Mouse (Mus musculus) heart, postnatal 0 days (tissue): Measurements from ENCODE around the gene Ints6. TPM values are rescaled to one million over a fixed set of nuclear protein-coding genes. Genes with fewer than 3 reads are reported as not detected.

Experiments
- ATAC-seq: fragments of 200-750 bp; cut with Nextera tagmentation; 2 replicates; pipeline ENCODE4 v1.8.0; 2017; ENCODE audit warnings: low read depth, moderate number of reproducible peaks, moderate library complexity; ENCODE audit not compliant: insufficient read depth
- DNase-seq: peaks from one replicate; pipeline ENCODE4 v3.0.0-alpha.2; 2016; ENCODE audit warnings: low spot score
- H3K27ac ChIP-seq: fragments of 300-500 bp; sonication (generic); 2 replicates; pipeline ENCODE4 v1.5.1; 2014; ENCODE audit warnings: low read depth, mild to moderate bottlenecking
- H3K27me3 ChIP-seq: fragments of 300-500 bp; sonication (generic); 2 replicates; pipeline ENCODE4 v1.6.1; 2014; ENCODE audit warnings: low read length, mixed read lengths; ENCODE audit not compliant: control insufficient read depth, insufficient read depth
- H3K36me3 ChIP-seq: fragments of 300-500 bp; sonication (generic); replicated peaks from 2 replicates; pipeline ENCODE4 v1.6.1; 2014; ENCODE audit warnings: low read length, mixed read lengths; ENCODE audit not compliant: control insufficient read depth, insufficient read depth
- H3K4me1 ChIP-seq: fragments of 300-500 bp; sonication (generic); 2 replicates; pipeline ENCODE4 v1.6.1; 2014; ENCODE audit warnings: antibody characterized with exemption; ENCODE audit not compliant: control insufficient read depth, insufficient read depth
- H3K4me2 ChIP-seq: fragments of 300-500 bp; sonication (generic); 2 replicates; pipeline ENCODE4 v1.6.1; 2014; ENCODE audit warnings: low read depth, mild to moderate bottlenecking, low read length, moderate library complexity
- H3K4me3 ChIP-seq: fragments of 300-500 bp; sonication (generic); 2 replicates; pipeline ENCODE4 v1.5.1; 2014; ENCODE audit warnings: low read depth, low read length
- H3K9ac ChIP-seq: fragments of 300-500 bp; sonication (generic); replicated peaks from 2 replicates; pipeline ENCODE4 v1.6.1; 2014; ENCODE audit warnings: low read depth, low read length, mixed read lengths
- H3K9me3 ChIP-seq: fragments of 300-500 bp; sonication (generic); replicated peaks from 2 replicates; pipeline ENCODE4 v1.6.1; 2016; ENCODE audit warnings: low read length; ENCODE audit not compliant: control insufficient read depth
- CTCF ChIP-seq: IDR thresholded peaks from 2 replicates; pipeline ENCODE4 v1.5.1; 2016; ENCODE audit warnings: antibody characterized with exemption, control low read depth, low read depth
- EP300 ChIP-seq: IDR thresholded peaks from 2 replicates; pipeline ENCODE4 v1.6.1; 2016; ENCODE audit warnings: antibody characterized with exemption, low read depth
- WGBS: fragments of 180-500 bp; shearing (Covaris S2); extraction: QIAGEN DNeasy Blood & Tissue Kit; methylation state at CpG from one replicate; pipeline ENCODE4 v1.1.7; 2014; 5-methylcytosine and 5-hydroxymethylcytosine counted together
- polyA plus RNA-seq: library from polyadenylated mRNA; unstranded; fragments of >200 nt; fragmentation: Nextera tagmentation; extraction: Ambion mirVana; gene quantifications from 2 replicates; pipeline ENCODE4 v1.2.1, GENCODE M21; 2015
- total RNA-seq: library from RNA; depleted of rRNA; stranded (reverse); fragments of >200 nt; gene quantifications from 2 replicates; pipeline ENCODE4 v1.2.3, GENCODE M21; 2014; ENCODE audit warnings: low replicate concordance; rRNA removed

The Ints6 gene
- total and polyA plus RNA-seq, 2 experiments from 2014 or later: 8.2 to 17.4 TPM

- no peak for ATAC-seq
- peak; percentile 33 for DNase-seq
Observed at GRCm38 (mm10) chr14:62639111-62639510, 121.9 kb downstream of the Ints6 start.

GRCm38 (mm10) chr14:62638345-62638702, 122.6 kb downstream of the Ints6 start:
- H3K9me3 ChIP-seq: no peaks in the 10 kb centered on the region
- DNase-seq (no peak), ATAC-seq (no peak)
- 52% methylated on average over 6 of the region's 6 CpGs for WGBS
- TF ChIP-seq CTCF (no peak), EP300 (no peak)
- H3K27me3 ChIP-seq: no peaks in the 10 kb centered on the region
- no peak overlapping the region for H3K27ac ChIP-seq
- no peak overlapping the region for H3K4me3 ChIP-seq
- no peaks in the 10 kb centered on the region for H3K36me3 ChIP-seq
- H3K4me1 ChIP-seq: no peaks in the 10 kb centered on the region
- no peak overlapping the region for H3K4me2 ChIP-seq
- no peak overlapping the region for H3K9ac ChIP-seq

More at GRCm38 (mm10) chr14:62639111-62639510, 121.9 kb downstream of the Ints6 start:
- H3K36me3 ChIP-seq: no peaks in the 10 kb centered on the region
- H3K9ac ChIP-seq: no peak overlapping the region
- TF ChIP-seq CTCF: peak; percentile 56
- no peak for TF ChIP-seq EP300
- H3K9me3 ChIP-seq: no peaks in the 10 kb centered on the region
- no peak overlapping the region for H3K4me3 ChIP-seq
- no peak overlapping the region for H3K4me2 ChIP-seq
- H3K27me3 ChIP-seq: no peaks in the 10 kb centered on the region
- H3K4me1 ChIP-seq: no peaks in the 10 kb centered on the region
- H3K27ac ChIP-seq: no peak overlapping the region
- WGBS: 44% methylated on average over 6 of the region's 6 CpGs

- 22% methylated on average over 9 of the region's 9 CpGs for WGBS
Observed at GRCm38 (mm10) chr14:62637436-62638344, 123.3 kb downstream of the Ints6 start.

GRCm38 (mm10) chr14:62627951-62628350, 133.0 kb downstream of the Ints6 start:
- Histone ChIP-seq H3K27me3 (no peaks in the 10 kb centered on the region), H3K9ac (no peak overlapping the region), H3K4me2 (no peak overlapping the region), H3K4me1 (no peaks in the 10 kb centered on the region), H3K9me3 (no peaks in the 10 kb centered on the region), H3K27ac (no peak overlapping the region), H3K4me3 (no peak overlapping the region), H3K36me3 (no peaks in the 10 kb centered on the region)
- ATAC-seq (no peak), DNase-seq (no peak)
- WGBS: 82% methylated on average over 5 of the region's 5 CpGs
- TF ChIP-seq CTCF (no peak), EP300 (no peak)

More at GRCm38 (mm10) chr14:62637436-62638344, 123.3 kb downstream of the Ints6 start:
- H3K9ac ChIP-seq: no peak overlapping the region
- no peaks in the 10 kb centered on the region for H3K4me1 ChIP-seq
- H3K27me3 ChIP-seq: no peaks in the 10 kb centered on the region
- no peak for TF ChIP-seq CTCF
- TF ChIP-seq EP300: no peak
- H3K4me2 ChIP-seq: no peak overlapping the region
- no peaks in the 10 kb centered on the region for H3K36me3 ChIP-seq
- ATAC-seq: no peak
- H3K4me3 ChIP-seq: no peak overlapping the region
- no peaks in the 10 kb centered on the region for H3K9me3 ChIP-seq
- no peak overlapping the region for H3K27ac ChIP-seq
- peak; percentile 18 for DNase-seq

Other genes starting within 250 kb of the Ints6 start
- gene Fam124a, start 205.4 kb downstream of the Ints6 start, total RNA-seq: 8.5 and 19.6 TPM in 2 replicates
- gene Fam124a, start 205.4 kb downstream of the Ints6 start, polyA plus RNA-seq: 3.2 and 5.0 TPM in 2 replicates
- gene Gm4131, start 194.2 kb downstream of the Ints6 start, total RNA-seq: not detected in 2 replicates
- gene Gm4131, start 194.2 kb downstream of the Ints6 start, polyA plus RNA-seq: not detected in 2 replicates
- not detected in 2 replicates for gene Serpine3, start 97.5 kb downstream of the Ints6 start, total RNA-seq
- not detected in 2 replicates for gene Serpine3, start 97.5 kb downstream of the Ints6 start, polyA plus RNA-seq
- gene Wdfy2, start 76.5 kb upstream of the Ints6 start, total RNA-seq: 10.5 and 11.8 TPM in 2 replicates
- gene Wdfy2, start 76.5 kb upstream of the Ints6 start, polyA plus RNA-seq: 1.7 and 1.8 TPM in 2 replicates
- gene Defb48, start 223.3 kb upstream of the Ints6 start, total RNA-seq: not detected in 2 replicates
- gene Defb48, start 223.3 kb upstream of the Ints6 start, polyA plus RNA-seq: not detected in 2 replicates
- gene Defb47, start 236.9 kb upstream of the Ints6 start, total RNA-seq: not detected in 2 replicates
- gene Defb47, start 236.9 kb upstream of the Ints6 start, polyA plus RNA-seq: not detected in 2 replicates